47 mouse cellular contexts compared by ENCODE assay signal in the genomic region with DNA sequence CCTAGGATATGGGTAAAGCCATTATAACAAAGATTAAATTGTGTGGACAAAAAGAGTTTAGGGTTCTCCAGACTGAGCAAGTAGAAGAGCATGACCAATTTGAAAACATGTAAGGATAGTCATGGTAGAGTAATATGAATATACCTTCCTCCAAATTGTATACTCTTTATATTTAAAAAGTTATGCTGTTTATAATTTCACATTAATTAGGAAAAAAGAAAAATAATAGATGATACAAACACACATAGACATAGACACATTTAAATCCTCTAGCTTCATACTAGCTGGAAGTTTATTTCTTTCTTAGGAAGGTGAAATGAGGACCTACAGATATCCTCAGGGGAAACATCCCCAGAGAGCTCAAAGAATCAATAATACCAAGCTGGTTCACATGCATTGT. TPM values are rescaled to one million over a fixed set of nuclear protein-coding genes. Genes with fewer than 3 reads are reported as not detected.
"Had no signal": no experiment of that assay in that cellular context is flagged by ENCODE, and none has a peak within 500 bp of the region (broad histone marks: within the 10 kb centered on the region; RNA-seq: fewer than 3 reads in every experiment).

A gene (plus strand): TSS at position 301 of the 400 bp plus-strand sequence.

- H3K27me3 ChIP-seq: limb, embryonic 12.5 days; limb, embryonic 13.5 days; limb, embryonic 15.5 days; liver, embryonic 12.5 days; liver, embryonic 13.5 days; liver, embryonic 15.5 days; lung, embryonic 15.5 days; megakaryocyte, embryonic 14.5 days; midbrain, embryonic 12.5 days; midbrain, embryonic 13.5 days; midbrain, embryonic 15.5 days; neural tube, embryonic 12.5 days had no signal

- ATAC-seq: liver, embryonic 12.5 days; liver, postnatal 0 days; lung, postnatal 0 days; midbrain, embryonic 13.5 days; midbrain, embryonic 15.5 days; midbrain, embryonic 16.5 days had no signal

- H3K9ac ChIP-seq: limb, embryonic 12.5 days; limb, embryonic 13.5 days; limb, embryonic 15.5 days; liver, embryonic 12.5 days; liver, embryonic 13.5 days; liver, embryonic 14.5 days; liver, embryonic 15.5 days; liver, postnatal 0 days; lung, embryonic 14.5 days; lung, embryonic 15.5 days; midbrain, embryonic 12.5 days; midbrain, embryonic 13.5 days; midbrain, embryonic 15.5 days; neural tube, embryonic 12.5 days had no signal

- H3K36me3 ChIP-seq: limb, embryonic 10.5 days; limb, embryonic 12.5 days; limb, embryonic 13.5 days; limb, embryonic 15.5 days; liver, embryonic 12.5 days; liver, embryonic 13.5 days; liver, embryonic 15.5 days; lung, embryonic 15.5 days; midbrain, embryonic 10.5 days; midbrain, embryonic 12.5 days; midbrain, embryonic 13.5 days; midbrain, embryonic 15.5 days; neural tube, embryonic 12.5 days had no signal

- H3K4me3 ChIP-seq: left cerebral cortex, adult 2 months; limb, embryonic 10.5 days; limb, embryonic 12.5 days; limb, embryonic 13.5 days; limb, embryonic 15.5 days; liver, embryonic 12.5 days; liver, embryonic 13.5 days; liver, embryonic 15.5 days; lung, embryonic 15.5 days; megakaryocyte, embryonic 14.5 days; midbrain, embryonic 10.5 days; midbrain, embryonic 12.5 days; midbrain, embryonic 13.5 days; midbrain, embryonic 15.5 days; myocyte; neural tube, embryonic 12.5 days had no signal

- H3K9me3 ChIP-seq: limb, embryonic 10.5 days; limb, embryonic 12.5 days; limb, embryonic 13.5 days; limb, embryonic 15.5 days; liver, embryonic 12.5 days; liver, embryonic 13.5 days; liver, embryonic 15.5 days; lung, embryonic 15.5 days; megakaryocyte, embryonic 14.5 days; midbrain, embryonic 10.5 days; midbrain, embryonic 12.5 days; midbrain, embryonic 13.5 days; midbrain, embryonic 15.5 days; neural tube, embryonic 12.5 days had no signal

- DNase-seq: left cerebral cortex, postnatal 4 days; liver; liver, embryonic 13.5 days; liver, postnatal 0 days; lung, adult 18-20 months; lung, adult 2 months; lung, embryonic 14.5 days; lung, postnatal 10 days; lung, postnatal 14 days; lung, postnatal 36 days; lung, postnatal 4 days; midbrain, embryonic 14.5 days had no signal

- H3K4me2 ChIP-seq: limb, embryonic 12.5 days; limb, embryonic 13.5 days; limb, embryonic 15.5 days; liver, embryonic 12.5 days; liver, embryonic 13.5 days; liver, embryonic 15.5 days; lung, embryonic 14.5 days; lung, embryonic 15.5 days; midbrain, embryonic 11.5 days; midbrain, embryonic 12.5 days; midbrain, embryonic 13.5 days; midbrain, embryonic 15.5 days; neural tube, embryonic 12.5 days had no signal

- H3K4me1 ChIP-seq: limb, embryonic 10.5 days; limb, embryonic 12.5 days; limb, embryonic 13.5 days; limb, embryonic 15.5 days; liver, embryonic 12.5 days; liver, embryonic 13.5 days; liver, embryonic 15.5 days; lung, embryonic 15.5 days; megakaryocyte, embryonic 14.5 days; midbrain, embryonic 10.5 days; midbrain, embryonic 12.5 days; midbrain, embryonic 13.5 days; midbrain, embryonic 15.5 days; neural tube, embryonic 12.5 days had no signal

- H3K27ac ChIP-seq: left cerebral cortex, adult 2 months; limb, embryonic 10.5 days; limb, embryonic 12.5 days; limb, embryonic 13.5 days; limb, embryonic 15.5 days; liver, embryonic 12.5 days; liver, embryonic 13.5 days; liver, embryonic 14.5 days; liver, embryonic 15.5 days; lung, embryonic 15.5 days; macrophage; midbrain, embryonic 10.5 days; midbrain, embryonic 12.5 days; midbrain, embryonic 13.5 days; midbrain, embryonic 15.5 days; neural tube, embryonic 12.5 days had no signal

RNA-seq across cellular contexts. Expression of the gene that starts here (rescaled TPM):
- total RNA-seq: left cerebral cortex, adult 2 months; left cerebral cortex, adult 8-10 months; left cerebral cortex, postnatal 10 days; left cerebral cortex, postnatal 14 days; left cerebral cortex, postnatal 25 days; left cerebral cortex, postnatal 36 days; left cerebral cortex, postnatal 4 days; megakaryocyte progenitor cell, adult 5-6 weeks; megakaryocyte, adult 5-6 weeks; megakaryocyte-erythroid progenitor cell, adult 5-6 weeks; midbrain, postnatal 0 days; monocyte, adult 5-6 weeks had no signal
- polyA plus RNA-seq: limb, embryonic 10.5 days; limb, embryonic 11.5 days; limb, embryonic 12.5 days; limb, embryonic 13.5 days; limb, embryonic 14.5 days; limb, embryonic 15.5 days; liver, embryonic 12.5 days; liver, embryonic 13.5 days; liver, embryonic 14.5 days; liver, embryonic 15.5 days; liver, embryonic 16.5 days; liver, postnatal 0 days; lung, adult 2 months; lung, embryonic 14.5 days; lung, embryonic 15.5 days; lung, embryonic 16.5 days; lung, postnatal 0 days; macrophage; midbrain, embryonic 10.5 days; midbrain, embryonic 11.5 days; midbrain, embryonic 12.5 days; midbrain, embryonic 13.5 days; midbrain, embryonic 14.5 days; midbrain, embryonic 15.5 days; midbrain, embryonic 16.5 days; midbrain, postnatal 0 days; myocyte; neural tube, embryonic 11.5 days; neural tube, embryonic 12.5 days had no signal
